In genomic region chr5:131956998-131957397, GRCm38 (mm10) we compare ENCODE assay signal across 24 mouse cellular contexts.
DNase-seq lines count a peak whose midpoint lies in the region; ATAC-seq and TF ChIP-seq lines count a peak whose summit lies in the region.
"Had no signal": no experiment of that assay in that cellular context is flagged by ENCODE, and none has a peak within 500 bp of the region (broad histone marks: within the 10 kb centered on the region; RNA-seq: fewer than 3 reads in every experiment).

No protein-coding gene starts in this region.

- peak overlapping the region; percentile 79; the same call in 1 of the 2 replicates for H3K27ac ChIP-seq in layer of hippocampus, adult 2 months
- H3K27ac ChIP-seq in embryonic facial prominence, embryonic 10.5 days (replicated peaks), result no peak overlapping the region
- peak overlapping the region; percentile 69 for H3K27ac ChIP-seq in limb, embryonic 10.5 days
- no peak overlapping the region for H3K27ac ChIP-seq in heart, embryonic 12.5 days (ENCODE audit: poor library complexity, severe bottlenecking)
- H3K27ac ChIP-seq: embryonic facial prominence, embryonic 13.5 days; heart, adult 2 months; hindbrain, embryonic 15.5 days had no signal

- 52% methylated on average over 3 of the region's 3 CpGs for WGBS in embryonic facial prominence, embryonic 10.5 days
- WGBS in limb, embryonic 10.5 days, result 64% methylated on average over 3 of the region's 3 CpGs
- WGBS in heart, embryonic 12.5 days, result 75% methylated on average over 3 of the region's 3 CpGs

- no peaks in the 10 kb centered on the region for H3K36me3 ChIP-seq in embryonic facial prominence, embryonic 10.5 days (replicated peaks)
- H3K36me3 ChIP-seq in limb, embryonic 10.5 days, result no peaks in the 10 kb centered on the region
- H3K36me3 ChIP-seq in heart, embryonic 12.5 days, result no peaks in the 10 kb centered on the region
- H3K36me3 ChIP-seq: embryonic facial prominence, embryonic 13.5 days; G1E; hindbrain, embryonic 15.5 days had no signal

- no peak overlapping the region for H3K9ac ChIP-seq in heart, embryonic 12.5 days
- H3K9ac ChIP-seq: embryonic facial prominence, embryonic 13.5 days; hindbrain, embryonic 15.5 days had no signal

- peaks cover 15% of the 10 kb centered on the region for H3K9me3 ChIP-seq in embryonic facial prominence, embryonic 10.5 days
- H3K9me3 ChIP-seq in limb, embryonic 10.5 days (replicated peaks), result no peaks in the 10 kb centered on the region
- 0 out of 2 replicates have a peak, but pooled peaks cover 3% of the 10 kb centered on the region for H3K9me3 ChIP-seq in heart, embryonic 12.5 days (replicated peaks)
- H3K9me3 ChIP-seq: hindbrain, embryonic 15.5 days had no signal

- no peaks in the 10 kb centered on the region for H3K27me3 ChIP-seq in embryonic facial prominence, embryonic 10.5 days (replicated peaks; ENCODE audit: low read depth, poor library complexity, severe bottlenecking)
- no peaks in the 10 kb centered on the region for H3K27me3 ChIP-seq in limb, embryonic 10.5 days (ENCODE audit: low read depth, poor library complexity, severe bottlenecking)
- H3K27me3 ChIP-seq in heart, embryonic 12.5 days (replicated peaks), result no peaks in the 10 kb centered on the region
- H3K27me3 ChIP-seq: embryonic facial prominence, embryonic 13.5 days; hindbrain, embryonic 15.5 days had no signal

- intact Hi-C loops in gastrocnemius, postnatal 14 days (cut with DNase I; ENCODE audit: low total_unique reads), result no loop called here

- H3K4me2 ChIP-seq in heart, embryonic 12.5 days, result no peak overlapping the region
- H3K4me2 ChIP-seq: embryonic facial prominence, embryonic 13.5 days; heart, embryonic 11.5 days; hindbrain, embryonic 15.5 days had no signal

- H3K4me3 ChIP-seq in layer of hippocampus, adult 2 months, result no peak overlapping the region
- H3K4me3 ChIP-seq in embryonic facial prominence, embryonic 10.5 days, result no peak overlapping the region
- no peak overlapping the region for H3K4me3 ChIP-seq in limb, embryonic 10.5 days
- no peak overlapping the region for H3K4me3 ChIP-seq in heart, embryonic 12.5 days
- H3K4me3 ChIP-seq: embryonic facial prominence, embryonic 13.5 days; heart, adult 2 months; hindbrain, embryonic 15.5 days had no signal

- peaks cover 19% of the 10 kb centered on the region for H3K4me1 ChIP-seq in embryonic facial prominence, embryonic 10.5 days
- H3K4me1 ChIP-seq in limb, embryonic 10.5 days, result peaks cover 24% of the 10 kb centered on the region
- H3K4me1 ChIP-seq in heart, embryonic 12.5 days (replicated peaks), result peaks cover 9% of the 10 kb centered on the region
- H3K4me1 ChIP-seq: hindbrain, embryonic 15.5 days had no signal

- TF ChIP-seq CTCF in layer of hippocampus, adult 2 months (conservative IDR thresholded peaks at IDR 0.05), result no peak

- no peak for DNase-seq in layer of hippocampus, adult 2 months (ENCODE audit: low spot score in 2 of 2)
- no peak for DNase-seq in layer of hippocampus, adult 11-12 months (ENCODE audit: low spot score)
- DNase-seq in embryonic facial prominence, embryonic 10.5 days (ENCODE audit: low spot score), result peak; percentile 28
- DNase-seq in limb, embryonic 10.5 days (ENCODE audit: low spot score), result no peak
- DNase-seq in spleen, postnatal 10 days (ENCODE audit: low spot score in 2 of 2), result no peak
- DNase-seq in gastrocnemius, postnatal 14 days, result no peak
- DNase-seq: adrenal gland, adult 2 months; adrenal gland, postnatal 25 days; cerebellum, adult 2 months; cerebellum, postnatal 14 days; embryo, embryonic 11 days; gastrocnemius, postnatal 10 days; heart, adult 2 months; kidney, adult 8-10 months had no signal

- no peak for ATAC-seq in heart, embryonic 12.5 days (ENCODE audit: insufficient number of reproducible peaks, low FRiP score)
- ATAC-seq: activated CD4-positive, CD25-positive, alpha-beta regulatory T cell, adult 4 months; CD4-positive, CD25-positive, alpha-beta regulatory T cell, adult 4 months; inflammation-experienced regulatory T-cells, adult 6 months; intestine, postnatal 0 days; Patski had no signal

Comparison
In these comparisons a context has a peak if more than half of its experiments do, and no peak if none do; other contexts are left out.
1. H3K27ac ChIP-seq: peak in layer of hippocampus, adult 2 months (single experiment) and limb, embryonic 10.5 days (single experiment); none in embryonic facial prominence, embryonic 10.5 days (single experiment) and heart, embryonic 12.5 days (single experiment).